Mouse (Mus musculus): ENCODE data around the gene Cela2a. TPM values are rescaled to one million over a fixed set of nuclear protein-coding genes. Genes with fewer than 3 reads are reported as not detected.

Cela2a gene
- polyA plus RNA-seq, 1 experiment: 0.13 TPM

GRCm38 (mm10) chr4:141857422-141857930 lies 31.5 kb upstream of the Cela2a start:
- no peak overlapping the region for H3K4me3 ChIP-seq (replicated peaks; ENCODE audit: insufficient read depth, low read depth, low read length)
- H3K27ac ChIP-seq (ENCODE audit: insufficient read depth, low read length): no peak overlapping the region
- peaks cover 8% of the 10 kb centered on the region for H3K4me1 ChIP-seq (ENCODE audit: control insufficient read depth, insufficient read depth, low read length)
- TF ChIP-seq POLR2A (IDR thresholded peaks at IDR 0.05; ENCODE audit: borderline replicate concordance, insufficient read depth, low read length) (no peak), CTCF (IDR thresholded peaks at IDR 0.05; ENCODE audit: borderline replicate concordance, insufficient read depth, low read depth, low read length) (peak; percentile 98)
- 12% methylated on average over 10 of the region's 10 CpGs for WGBS
- no peaks in the 10 kb centered on the region for H3K27me3 ChIP-seq (ENCODE audit: control insufficient read depth, insufficient read depth, low read length)
- peak; percentile 72 to 84 for DNase-seq

- TF ChIP-seq CTCF (IDR thresholded peaks at IDR 0.05; ENCODE audit: borderline replicate concordance, insufficient read depth, low read depth, low read length): peak; percentile 77
- TF ChIP-seq POLR2A (IDR thresholded peaks at IDR 0.05; ENCODE audit: borderline replicate concordance, insufficient read depth, low read length): no peak
- Histone ChIP-seq H3K4me1 (ENCODE audit: control insufficient read depth, insufficient read depth, low read length) (0 out of 2 replicates have a peak, but pooled peaks cover 3% of the 10 kb centered on the region), H3K27me3 (ENCODE audit: control insufficient read depth, insufficient read depth, low read length) (no peaks in the 10 kb centered on the region), H3K4me3 (replicated peaks; ENCODE audit: insufficient read depth, low read depth, low read length) (no peak overlapping the region), H3K27ac (ENCODE audit: insufficient read depth, low read length) (no peak overlapping the region)
- peak; percentile 51 to 58 for DNase-seq
- WGBS: 45% methylated on average over 9 of the region's 9 CpGs
These were observed 27.5 kb upstream of the Cela2a start for GRCm38 (mm10) chr4:141853437-141853836.

DNA sequence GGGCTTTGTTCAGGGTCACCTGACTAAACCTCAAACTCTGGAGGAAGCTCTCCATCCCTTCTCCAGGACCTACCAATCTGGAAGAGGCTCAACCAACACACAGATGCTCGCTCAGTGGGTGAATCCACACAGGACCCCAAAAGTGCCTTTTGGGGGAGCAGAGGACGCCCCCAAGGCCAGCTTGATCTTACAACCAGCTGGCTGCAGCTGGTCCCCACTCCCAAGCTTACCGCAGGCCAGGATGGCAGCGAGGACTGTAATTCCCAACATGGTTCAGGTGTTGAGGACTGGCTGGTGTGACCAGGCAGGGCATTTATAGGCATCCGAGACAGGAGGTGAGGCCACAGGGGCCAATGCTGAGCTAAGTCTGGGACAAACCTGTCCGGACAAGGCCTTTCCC lies 20.0 kb upstream of the Cela2a start, which contains the start of gene Ctrc:
Gene Ctrc (minus strand): TSS at position 361 of the 400 bp plus-strand sequence.
- 84% methylated on average over 6 of the region's 6 CpGs for WGBS
- no peaks in the 10 kb centered on the region for H3K4me1 ChIP-seq (ENCODE audit: control insufficient read depth, insufficient read depth, low read length)
- TF ChIP-seq CTCF (IDR thresholded peaks at IDR 0.05; ENCODE audit: borderline replicate concordance, insufficient read depth, low read depth, low read length) (no peak), POLR2A (IDR thresholded peaks at IDR 0.05; ENCODE audit: borderline replicate concordance, insufficient read depth, low read length) (no peak)
- H3K4me3 ChIP-seq (replicated peaks; ENCODE audit: insufficient read depth, low read depth, low read length): no peak within 1 kb of the TSS
- DNase-seq: no peak
- H3K27me3 ChIP-seq (ENCODE audit: control insufficient read depth, insufficient read depth, low read length): no peaks in the 10 kb centered on the region
- no peak within 1 kb of the TSS for H3K27ac ChIP-seq (ENCODE audit: insufficient read depth, low read length)

GRCm38 (mm10) chr4:141834536-141835095 lies 8.7 kb upstream of the Cela2a start:
- WGBS: 58% methylated on average over 5 of the region's 5 CpGs
- Histone ChIP-seq H3K27ac (ENCODE audit: insufficient read depth, low read length) (no peak overlapping the region), H3K27me3 (ENCODE audit: control insufficient read depth, insufficient read depth, low read length) (no peaks in the 10 kb centered on the region), H3K4me3 (replicated peaks; ENCODE audit: insufficient read depth, low read depth, low read length) (no peak overlapping the region), H3K4me1 (ENCODE audit: control insufficient read depth, insufficient read depth, low read length) (no peaks in the 10 kb centered on the region)
- DNase-seq: no peak
- TF ChIP-seq POLR2A (IDR thresholded peaks at IDR 0.05; ENCODE audit: borderline replicate concordance, insufficient read depth, low read length) (no peak), CTCF (IDR thresholded peaks at IDR 0.05; ENCODE audit: borderline replicate concordance, insufficient read depth, low read depth, low read length) (no peak)

GRCm38 (mm10) chr4:141833911-141834310 lies 8.0 kb upstream of the Cela2a start:
- DNase-seq: no peak
- Histone ChIP-seq H3K27ac (ENCODE audit: insufficient read depth, low read length) (no peak overlapping the region), H3K4me1 (ENCODE audit: control insufficient read depth, insufficient read depth, low read length) (no peaks in the 10 kb centered on the region), H3K4me3 (replicated peaks; ENCODE audit: insufficient read depth, low read depth, low read length) (no peak overlapping the region), H3K27me3 (ENCODE audit: control insufficient read depth, insufficient read depth, low read length) (no peaks in the 10 kb centered on the region)
- 43% methylated on average over 1 of the region's 1 CpGs for WGBS
- TF ChIP-seq CTCF (IDR thresholded peaks at IDR 0.05; ENCODE audit: borderline replicate concordance, insufficient read depth, low read depth, low read length): no peak
- no peak for TF ChIP-seq POLR2A (IDR thresholded peaks at IDR 0.05; ENCODE audit: borderline replicate concordance, insufficient read depth, low read length)

GRCm38 (mm10) chr4:141831361-141831760 lies 5.4 kb upstream of the Cela2a start:
- WGBS: 73% methylated on average over 7 of the region's 7 CpGs

GRCm38 (mm10) chr4:141830381-141830780 lies 4.4 kb upstream of the Cela2a start:
- WGBS: 56% methylated on average over 11 of the region's 11 CpGs
- TF ChIP-seq POLR2A (IDR thresholded peaks at IDR 0.05; ENCODE audit: borderline replicate concordance, insufficient read depth, low read length): no peak
- TF ChIP-seq CTCF (IDR thresholded peaks at IDR 0.05; ENCODE audit: borderline replicate concordance, insufficient read depth, low read depth, low read length): no peak
- no peak overlapping the region for H3K4me3 ChIP-seq (replicated peaks; ENCODE audit: insufficient read depth, low read depth, low read length)

More at GRCm38 (mm10) chr4:141831361-141831760, 5.4 kb upstream of the Cela2a start:
- no peaks in the 10 kb centered on the region for H3K27me3 ChIP-seq (ENCODE audit: control insufficient read depth, insufficient read depth, low read length)
- TF ChIP-seq CTCF (IDR thresholded peaks at IDR 0.05; ENCODE audit: borderline replicate concordance, insufficient read depth, low read depth, low read length): no peak
- H3K4me3 ChIP-seq (replicated peaks; ENCODE audit: insufficient read depth, low read depth, low read length): no peak overlapping the region
- DNase-seq: no peak
- no peak overlapping the region for H3K27ac ChIP-seq (ENCODE audit: insufficient read depth, low read length)
- H3K4me1 ChIP-seq (ENCODE audit: control insufficient read depth, insufficient read depth, low read length): no peaks in the 10 kb centered on the region

GRCm38 (mm10) chr4:141828177-141828576 lies 2.2 kb upstream of the Cela2a start:
- H3K27ac ChIP-seq (ENCODE audit: insufficient read depth, low read length): no peak overlapping the region
- WGBS: 66% methylated on average over 4 of the region's 4 CpGs
- peak in 1 of 2 experiments; percentile 16 for DNase-seq
- no peaks in the 10 kb centered on the region for H3K27me3 ChIP-seq (ENCODE audit: control insufficient read depth, insufficient read depth, low read length)
- no peak overlapping the region for H3K4me3 ChIP-seq (replicated peaks; ENCODE audit: insufficient read depth, low read depth, low read length)
- no peaks in the 10 kb centered on the region for H3K4me1 ChIP-seq (ENCODE audit: control insufficient read depth, insufficient read depth, low read length)
- no peak for TF ChIP-seq CTCF (IDR thresholded peaks at IDR 0.05; ENCODE audit: borderline replicate concordance, insufficient read depth, low read depth, low read length)
- no peak for TF ChIP-seq POLR2A (IDR thresholded peaks at IDR 0.05; ENCODE audit: borderline replicate concordance, insufficient read depth, low read length)

More at GRCm38 (mm10) chr4:141830381-141830780, 4.4 kb upstream of the Cela2a start:
- no peak for DNase-seq
- no peaks in the 10 kb centered on the region for H3K4me1 ChIP-seq (ENCODE audit: control insufficient read depth, insufficient read depth, low read length)
- H3K27ac ChIP-seq (ENCODE audit: insufficient read depth, low read length): no peak overlapping the region
- H3K27me3 ChIP-seq (ENCODE audit: control insufficient read depth, insufficient read depth, low read length): no peaks in the 10 kb centered on the region

Data from cerebellum, adult 2 months (tissue).